Mouse (Mus musculus): ENCODE measurements around the gene Pcca. TPM values are rescaled to one million over a fixed set of nuclear protein-coding genes. Genes with fewer than 3 reads are reported as not detected.
A peak's percentile ranks its signal among the peaks of the same experiment; 100 is the strongest.
"Not testable (repeated sequence)": the region's sequence is repeated elsewhere in the genome, so short reads cannot be mapped to it uniquely, and the experiment has no call there.

Gene Pcca
- polyA plus RNA-seq, 1 experiment from 2014 or later: 63.1 TPM

- ChIA-PET POLR2A (no interaction called here), CTCF (no interaction called here)
- ATAC-seq (no peak), DNase-seq (ENCODE audit: low read depth, low spot score) (no peak)
- no peak for TF ChIP-seq CTCF (IDR thresholded peaks at IDR 0.05)
- peaks cover 4% of the 10 kb centered on the region for H3K27me3 ChIP-seq
- in situ Hi-C loops (cut with MboI; ENCODE audit: low pct_unique_long_range_greater_than_20kb): no loop called here
These were observed 42.6 kb upstream of the Pcca start for GRCm38 (mm10) chr14:122491521-122491920.

- CTCF ChIA-PET: interaction anchor here (1.3 kb wide), 1 partner anchor 12 kb away, joined by 5 read pairs; no protein-coding TSS in a partner anchor
- DNase-seq (ENCODE audit: low read depth, low spot score): no peak
- TF ChIP-seq CTCF (IDR thresholded peaks at IDR 0.05): no peak
- in situ Hi-C loops (cut with MboI; ENCODE audit: low pct_unique_long_range_greater_than_20kb): no loop called here
- POLR2A ChIA-PET: no interaction called here
- peaks cover 4% of the 10 kb centered on the region for H3K27me3 ChIP-seq
- no peak for ATAC-seq
These were observed 42.1 kb upstream of the Pcca start for GRCm38 (mm10) chr14:122492015-122492414.

- DNase-seq (ENCODE audit: low read depth, low spot score) (no peak), ATAC-seq (no peak)
- ChIA-PET POLR2A (no interaction called here), CTCF (interaction anchor here (1.3 to 2.6 kb wide), 5 partner anchors 11 to 395 kb away, joined by 3 to 10 read pairs (median 4); no protein-coding TSS in a partner anchor)
- no peaks in the 10 kb centered on the region for H3K27me3 ChIP-seq
- in situ Hi-C loops (cut with MboI; ENCODE audit: low pct_unique_long_range_greater_than_20kb): no loop called here
- peak; percentile 48 for TF ChIP-seq CTCF (IDR thresholded peaks at IDR 0.05)
These were observed 25.1 kb upstream of the Pcca start for GRCm38 (mm10) chr14:122509058-122509457.

GRCm38 (mm10) chr14:122511519-122511918 lies 22.6 kb upstream of the Pcca start:
- in situ Hi-C loops (cut with MboI; ENCODE audit: low pct_unique_long_range_greater_than_20kb): loop anchor here (10.0 kb wide), 1 partner anchor 353 kb away; no protein-coding TSS in a partner anchor
- ChIA-PET CTCF (no interaction called here), POLR2A (no interaction called here)
- ATAC-seq: no peak
- TF ChIP-seq CTCF (IDR thresholded peaks at IDR 0.05): no peak
- no peak for DNase-seq (ENCODE audit: low read depth, low spot score)
- H3K27me3 ChIP-seq: no peaks in the 10 kb centered on the region

- ATAC-seq (peak; percentile 47), DNase-seq (ENCODE audit: low read depth, low spot score) (no peak)
- in situ Hi-C loops (cut with MboI; ENCODE audit: low pct_unique_long_range_greater_than_20kb): loop anchor here (10.0 kb wide), 1 partner anchor 351 kb away; no protein-coding TSS in a partner anchor
- no peak for TF ChIP-seq CTCF (IDR thresholded peaks at IDR 0.05)
- CTCF ChIA-PET: no interaction called here
- H3K27me3 ChIP-seq: no peaks in the 10 kb centered on the region
- POLR2A ChIA-PET: no interaction called here
These were observed 20.6 kb upstream of the Pcca start for GRCm38 (mm10) chr14:122513511-122514036.

GRCm38 (mm10) chr14:122528475-122528874 lies 5.6 kb upstream of the Pcca start:
- no peak for ATAC-seq
- no peaks in the 10 kb centered on the region for H3K27me3 ChIP-seq
- in situ Hi-C loops (cut with MboI; ENCODE audit: low pct_unique_long_range_greater_than_20kb): no loop called here
- no peak for DNase-seq (ENCODE audit: low read depth, low spot score)
- ChIA-PET CTCF (interaction anchor here (1.2 kb wide), 1 partner anchor 18 kb away, joined by 3 read pairs; no protein-coding TSS in a partner anchor), POLR2A (interaction anchor here (1.4 kb wide), 1 partner anchor 11 kb away, joined by 3 read pairs; no protein-coding TSS in a partner anchor)
- TF ChIP-seq CTCF (IDR thresholded peaks at IDR 0.05): no peak

- no peak for DNase-seq (ENCODE audit: low read depth, low spot score)
- CTCF ChIA-PET: no interaction called here
- POLR2A ChIA-PET: interaction anchor here (1.0 kb wide), 1 partner anchor 10 kb away, joined by 3 read pairs; no protein-coding TSS in a partner anchor
These were observed 1.9 kb downstream of the Pcca start for GRCm38 (mm10) chr14:122535986-122536385.

GRCm38 (mm10) chr14:122548421-122548820 lies 14.3 kb downstream of the Pcca start:
- H3K27me3 ChIP-seq: no peaks in the 10 kb centered on the region
- in situ Hi-C loops (cut with MboI; ENCODE audit: low pct_unique_long_range_greater_than_20kb): no loop called here
- ATAC-seq (no peak), DNase-seq (ENCODE audit: low read depth, low spot score) (no peak)
- CTCF ChIA-PET: no interaction called here
- POLR2A ChIA-PET: no interaction called here
- no peak for TF ChIP-seq CTCF (IDR thresholded peaks at IDR 0.05)

More at GRCm38 (mm10) chr14:122535986-122536385, 1.9 kb downstream of the Pcca start:
- no peak for TF ChIP-seq CTCF (IDR thresholded peaks at IDR 0.05)
- no peak for ATAC-seq
- no peaks in the 10 kb centered on the region for H3K27me3 ChIP-seq
- in situ Hi-C loops (cut with MboI; ENCODE audit: low pct_unique_long_range_greater_than_20kb): no loop called here

- no peak for ATAC-seq
- in situ Hi-C loops (cut with MboI; ENCODE audit: low pct_unique_long_range_greater_than_20kb): no loop called here
- ChIA-PET POLR2A (no interaction called here), CTCF (no interaction called here)
- TF ChIP-seq CTCF (IDR thresholded peaks at IDR 0.05): no peak
- DNase-seq (ENCODE audit: low read depth, low spot score): no peak
- no peaks in the 10 kb centered on the region for H3K27me3 ChIP-seq
These were observed 14.8 kb downstream of the Pcca start for GRCm38 (mm10) chr14:122548905-122549304.

- POLR2A ChIA-PET: no interaction called here
- in situ Hi-C loops (cut with MboI; ENCODE audit: low pct_unique_long_range_greater_than_20kb): no loop called here
These were observed 18.8 kb downstream of the Pcca start for GRCm38 (mm10) chr14:122552761-122553445.

GRCm38 (mm10) chr14:122557353-122557752 lies 23.2 kb downstream of the Pcca start:
- in situ Hi-C loops (cut with MboI; ENCODE audit: low pct_unique_long_range_greater_than_20kb): no loop called here
- no peak for TF ChIP-seq CTCF (IDR thresholded peaks at IDR 0.05)
- ATAC-seq (no peak), DNase-seq (ENCODE audit: low read depth, low spot score) (no peak)
- no peaks in the 10 kb centered on the region for H3K27me3 ChIP-seq
- CTCF ChIA-PET: no interaction called here
- POLR2A ChIA-PET: no interaction called here

More at GRCm38 (mm10) chr14:122552761-122553445, 18.8 kb downstream of the Pcca start:
- ATAC-seq (no peak), DNase-seq (ENCODE audit: low read depth, low spot score) (no peak)
- CTCF ChIA-PET: no interaction called here
- no peaks in the 10 kb centered on the region for H3K27me3 ChIP-seq
- no peak for TF ChIP-seq CTCF (IDR thresholded peaks at IDR 0.05)

GRCm38 (mm10) chr14:122560893-122561452 lies 26.8 kb downstream of the Pcca start:
- H3K27me3 ChIP-seq; POLR2A ChIA-PET; in situ Hi-C loops (cut with MboI; ENCODE audit: low pct_unique_long_range_greater_than_20kb); DNase-seq (ENCODE audit: low read depth, low spot score): not testable (repeated sequence)
- peak; percentile 92 for ATAC-seq
- CTCF ChIA-PET: interaction anchor here (0.9 to 1.1 kb wide), 2 partner anchors 10 to 20 kb away, joined by 3 to 4 read pairs; no protein-coding TSS in a partner anchor

Measured in Patski (cell line).